Mouse (Mus musculus): ENCODE results near the gene Rhog.
"Not testable (repeated sequence)": the region's sequence is repeated elsewhere in the genome, so short reads cannot be mapped to it uniquely, and the experiment has no call there.

The Rhog gene

GRCm38 (mm10) chr7:102255954-102256353, at the start of gene Rhog:
Gene Rhog, minus strand, starts transcription at chr7:102256054.
- no peak for DNase-seq (ENCODE audit: low read depth)

- no peak for DNase-seq (ENCODE audit: low read depth)
These were observed 49.7 kb upstream of the Rhog start for GRCm38 (mm10) chr7:102305596-102305995.

GRCm38 (mm10) chr7:102302471-102302870, 46.6 kb upstream of the Rhog start:
- DNase-seq (ENCODE audit: low read depth): no peak

GRCm38 (mm10) chr7:102300761-102301160, 44.9 kb upstream of the Rhog start:
- DNase-seq (ENCODE audit: low read depth): no peak

- no peak for DNase-seq (ENCODE audit: low read depth)
These were observed 37.4 kb upstream of the Rhog start for GRCm38 (mm10) chr7:102293234-102293633.

- no peak for DNase-seq (ENCODE audit: low read depth)
These were observed 36.4 kb upstream of the Rhog start for GRCm38 (mm10) chr7:102292228-102292627.

- DNase-seq (ENCODE audit: low read depth): no peak
These were observed 33.6 kb upstream of the Rhog start for GRCm38 (mm10) chr7:102289466-102289865.

- no peak for DNase-seq (ENCODE audit: low read depth)
These were observed 26.4 kb upstream of the Rhog start for GRCm38 (mm10) chr7:102282261-102282660.

GRCm38 (mm10) chr7:102281403-102281802, 25.5 kb upstream of the Rhog start:
- DNase-seq (ENCODE audit: low read depth): no peak

GRCm38 (mm10) chr7:102272422-102272948, 16.6 kb upstream of the Rhog start:
- no peak for DNase-seq (ENCODE audit: low read depth)

GRCm38 (mm10) chr7:102268395-102268748, 12.5 kb upstream of the Rhog start:
- no peak for DNase-seq (ENCODE audit: low read depth)

GRCm38 (mm10) chr7:102267601-102268394, 11.9 kb upstream of the Rhog start, which contains the start of gene Stim1:
Gene Stim1, plus strand, starts transcription at chr7:102267806.
- peak; percentile 83 for DNase-seq (ENCODE audit: low read depth)

GRCm38 (mm10) chr7:102267113-102267579, 11.3 kb upstream of the Rhog start:
- peak; percentile 97 for DNase-seq (ENCODE audit: low read depth)

- DNase-seq (ENCODE audit: low read depth): peak; percentile 92
These were observed 10.7 kb upstream of the Rhog start for GRCm38 (mm10) chr7:102266401-102267042.

- not testable (repeated sequence) for DNase-seq (ENCODE audit: low read depth)
These were observed 10.2 kb upstream of the Rhog start for GRCm38 (mm10) chr7:102266021-102266400.

GRCm38 (mm10) chr7:102263020-102263419, 7.2 kb upstream of the Rhog start:
- DNase-seq (ENCODE audit: low read depth): no peak

- no peak for DNase-seq (ENCODE audit: low read depth)
These were observed 4.7 kb upstream of the Rhog start for GRCm38 (mm10) chr7:102260518-102260917.

GRCm38 (mm10) chr7:102259716-102260479, 4.0 kb upstream of the Rhog start:
- DNase-seq (ENCODE audit: low read depth): no peak

GRCm38 (mm10) chr7:102258753-102259152, 2.9 kb upstream of the Rhog start:
- DNase-seq (ENCODE audit: low read depth): no peak

GRCm38 (mm10) chr7:102258189-102258588, 2.3 kb upstream of the Rhog start:
- peak; percentile 91 for DNase-seq (ENCODE audit: low read depth)

- no peak for DNase-seq (ENCODE audit: low read depth)
These were observed 782 bp upstream of the Rhog start for GRCm38 (mm10) chr7:102256636-102257035.

GRCm38 (mm10) chr7:102253631-102254030, 2.2 kb downstream of the Rhog start:
- no peak for DNase-seq (ENCODE audit: low read depth)

Measured in naive thymus-derived CD4-positive, alpha-beta T cell, adult 2 months (primary cell).